ENCODE assay signal across 7 mouse cellular contexts in the genomic region with DNA sequence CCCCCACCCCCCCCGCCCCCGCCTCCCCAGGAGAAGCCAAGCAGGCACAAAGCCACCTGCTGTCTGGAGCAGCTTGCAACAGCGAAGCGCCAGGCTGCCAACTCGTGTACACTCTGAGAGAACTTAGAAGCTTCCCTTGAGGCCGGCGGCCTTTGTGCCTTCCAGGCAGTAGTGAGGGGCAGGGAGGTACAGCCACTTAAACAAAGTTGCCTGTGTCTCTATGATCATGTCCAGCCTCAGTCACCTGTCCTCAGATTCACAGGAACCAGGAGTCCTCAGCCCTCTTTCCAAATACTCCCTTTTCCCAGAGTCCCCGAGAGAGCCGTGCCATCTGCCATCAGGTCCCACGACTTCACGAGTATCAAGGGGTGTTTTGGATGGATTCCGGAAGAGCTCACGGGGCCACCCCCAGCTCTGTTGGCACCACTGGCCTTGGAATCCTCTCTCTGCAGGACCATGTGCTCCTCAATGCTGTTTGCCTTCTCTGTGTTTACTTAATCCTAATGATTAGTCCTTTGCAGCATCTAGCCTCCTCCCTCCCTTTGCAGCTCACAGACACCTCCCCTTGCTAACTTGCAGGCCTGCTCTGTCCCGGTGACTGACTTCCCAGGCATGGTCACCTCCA. TPM values are rescaled to one million over a fixed set of nuclear protein-coding genes. Genes with fewer than 3 reads are reported as not detected.
DNase-seq lines count a peak whose midpoint lies in the region; ATAC-seq and TF ChIP-seq lines count a peak whose summit lies in the region.

No protein-coding gene starts in this region.

- H3K27ac ChIP-seq in lung, embryonic 14.5 days (ENCODE audit: low read depth): no peak overlapping the region
- peak overlapping the region; percentile 46; the same call in 1 of the 2 replicates for H3K27ac ChIP-seq in hindbrain, postnatal 0 days

- no peak overlapping the region for H3K4me2 ChIP-seq in lung, embryonic 14.5 days
- no peak overlapping the region for H3K4me2 ChIP-seq in hindbrain, postnatal 0 days (ENCODE audit: low read depth, low read length)

- TF ChIP-seq CTCF in lung, embryonic 14.5 days (IDR thresholded peaks at IDR 0.05; ENCODE audit: low read depth): no peak
- no peak for TF ChIP-seq CTCF in hindbrain, postnatal 0 days (IDR thresholded peaks at IDR 0.05; ENCODE audit: low read depth)

- DNase-seq in lung, embryonic 14.5 days: peak; percentile 13
- DNase-seq in lung, adult 18-20 months: no peak
- DNase-seq in cerebellum, postnatal 10 days: peak; percentile 65 to 77
- peak; percentile 75 for DNase-seq in hindbrain, postnatal 0 days (ENCODE audit: low spot score)
- DNase-seq in retina, embryonic 14.5 days (ENCODE audit: low spot score): peak; percentile 13
- DNase-seq in spleen, postnatal 36 days (ENCODE audit: low spot score in 2 of 2): no peak
- no peak for DNase-seq in embryo, embryonic 10.5 days (ENCODE audit: low spot score)

- WGBS in lung, embryonic 14.5 days: 22% methylated on average over 12 of the region's 14 CpGs
- 22% methylated on average over 12 of the region's 14 CpGs for WGBS in hindbrain, postnatal 0 days

- ATAC-seq in lung, embryonic 14.5 days (ENCODE audit: insufficient read depth): no peak
- peak; percentile 60 for ATAC-seq in hindbrain, postnatal 0 days

- no peaks in the 10 kb centered on the region for H3K36me3 ChIP-seq in lung, embryonic 14.5 days (ENCODE audit: insufficient read depth)
- no peaks in the 10 kb centered on the region for H3K36me3 ChIP-seq in hindbrain, postnatal 0 days (ENCODE audit: insufficient read depth, low read length)

- no peak overlapping the region for H3K4me3 ChIP-seq in lung, embryonic 14.5 days (ENCODE audit: low read depth, low read length)
- no peak overlapping the region for H3K4me3 ChIP-seq in hindbrain, postnatal 0 days (ENCODE audit: low read length)

- no peak overlapping the region for H3K9ac ChIP-seq in lung, embryonic 14.5 days
- H3K9ac ChIP-seq in hindbrain, postnatal 0 days (replicated peaks; ENCODE audit: low read length): no peak overlapping the region

- no peaks in the 10 kb centered on the region for H3K9me3 ChIP-seq in lung, embryonic 14.5 days (ENCODE audit: low read depth, low read length)
- H3K9me3 ChIP-seq in hindbrain, postnatal 0 days (ENCODE audit: low read length): no peaks in the 10 kb centered on the region

- H3K4me1 ChIP-seq in lung, embryonic 14.5 days (ENCODE audit: insufficient read depth): no peaks in the 10 kb centered on the region
- H3K4me1 ChIP-seq in hindbrain, postnatal 0 days (ENCODE audit: insufficient read depth, low read length): no peaks in the 10 kb centered on the region

- no peaks in the 10 kb centered on the region for H3K27me3 ChIP-seq in lung, embryonic 14.5 days (ENCODE audit: insufficient read depth, low read length)
- 0 out of 2 replicates have a peak, but pooled peaks cover 5% of the 10 kb centered on the region for H3K27me3 ChIP-seq in hindbrain, postnatal 0 days (ENCODE audit: insufficient read depth, low read length)

RNA-seq across cellular contexts. Expression of gene Mturn, which starts 38.4 kb away (rescaled TPM):
- polyA plus RNA-seq in lung, embryonic 14.5 days (2014; fragmentation: Nextera tagmentation; extraction: Ambion mirVana): 3.1 and 4.7 TPM in 2 replicates
- total RNA-seq in hindbrain, postnatal 0 days (2014; rRNA removed): 148 TPM in 2 replicates
- polyA plus RNA-seq in hindbrain, postnatal 0 days (2015; fragmentation: Nextera tagmentation; extraction: Ambion mirVana): 67.9 and 72.5 TPM in 2 replicates

Comparison
In these comparisons a context has a peak if more than half of its experiments do, and no peak if none do; other contexts are left out.
1. DNase-seq: peak in lung, embryonic 14.5 days (single experiment), cerebellum, postnatal 10 days (2 of 2), hindbrain, postnatal 0 days (single experiment) and retina, embryonic 14.5 days (single experiment); none in lung, adult 18-20 months (0 of 2), spleen, postnatal 36 days (0 of 2) and embryo, embryonic 10.5 days (single experiment).
2. RNA of gene Mturn, which starts 38.4 kb away (polyA plus RNA-seq): 67.9 to 72.5 TPM in hindbrain, postnatal 0 days; 3.1 to 4.7 TPM in lung, embryonic 14.5 days; every median in the first group is over 10 times any median in the second.